Mouse (Mus musculus) embryonic facial prominence, embryonic 11.5 days (tissue): Measurements from ENCODE around the gene Tex19.1. TPM values are rescaled to one million over a fixed set of nuclear protein-coding genes. Genes with fewer than 3 reads are reported as not detected.

Source experiments
- ATAC-seq: fragments of 200-750 bp; cut with Nextera tagmentation; replicated peaks from 2 replicates; pipeline ENCODE4 v1.8.0; 2017; ENCODE audit warnings: low read depth; ENCODE audit not compliant: insufficient number of reproducible peaks, low FRiP score, low TSS enrichment
- DNase-seq: peaks from one replicate; pipeline ENCODE4 v3.0.0-alpha.2; 2015; ENCODE audit warnings: low spot score
- H3K27ac ChIP-seq: fragments of 300-500 bp; sonication (generic); replicated peaks from 2 replicates; pipeline ENCODE4 v1.5.1; 2014; ENCODE audit warnings: mild to moderate bottlenecking, low read depth, low read length, control low read depth
- H3K27me3 ChIP-seq: fragments of 300-500 bp; sonication (generic); 2 replicates; pipeline ENCODE4 v1.6.1; 2014; ENCODE audit warnings: mild to moderate bottlenecking, low read length, moderate library complexity, mixed read lengths; ENCODE audit not compliant: control insufficient read depth, insufficient read depth
- H3K36me3 ChIP-seq: fragments of 300-500 bp; sonication (generic); replicated peaks from 2 replicates; pipeline ENCODE4 v1.6.1; 2014; ENCODE audit warnings: low read depth, mild to moderate bottlenecking, low read length, moderate library complexity, mixed read lengths; ENCODE audit not compliant: control insufficient read depth, insufficient read depth
- H3K4me1 ChIP-seq: fragments of 300-500 bp; sonication (generic); 2 replicates; pipeline ENCODE4 v1.6.1; 2014; ENCODE audit warnings: low read length, mixed read lengths; ENCODE audit not compliant: control insufficient read depth, insufficient read depth
- H3K4me2 ChIP-seq: fragments of 300-500 bp; sonication (generic); 2 replicates; pipeline ENCODE4 v1.6.1; 2014; ENCODE audit warnings: low read depth, mild to moderate bottlenecking, control low read depth, low read length, moderate library complexity
- H3K4me3 ChIP-seq: fragments of 300-500 bp; sonication (generic); 2 replicates; pipeline ENCODE4 v1.5.1; 2014; ENCODE audit warnings: low read depth, low read length, control low read depth
- H3K9ac ChIP-seq: fragments of 300-500 bp; sonication (generic); replicated peaks from 2 replicates; pipeline ENCODE4 v1.6.1; 2014; ENCODE audit warnings: mild to moderate bottlenecking, control low read depth, low read length
- H3K9me3 ChIP-seq: fragments of 300-500 bp; sonication (generic); replicated peaks from 2 replicates; pipeline ENCODE4 v1.6.1; 2016; ENCODE audit warnings: mild to moderate bottlenecking, low read length, inconsistent platforms, mixed read lengths; ENCODE audit not compliant: control insufficient read depth
- WGBS: fragments of 180-500 bp; shearing (Covaris S2); extraction: QIAGEN DNeasy Blood & Tissue Kit; methylation state at CpG from one replicate; pipeline ENCODE4 v1.1.7; 2014; 5-methylcytosine and 5-hydroxymethylcytosine counted together
- polyA plus RNA-seq: library from polyadenylated mRNA; unstranded; fragments of >200 nt; fragmentation: Nextera tagmentation; extraction: Ambion mirVana; gene quantifications from 2 replicates; pipeline ENCODE4 v1.2.1, GENCODE M21; 2014

Gene Tex19.1
- polyA plus RNA-seq, 1 experiment from 2014 or later, result not detected

- Histone ChIP-seq H3K36me3 (no peaks in the 10 kb centered on the region), H3K9me3 (no peaks in the 10 kb centered on the region), H3K4me1 (peaks cover 7% of the 10 kb centered on the region; the same call in 1 of the 2 replicates), H3K9ac (no peak overlapping the region), H3K4me2 (no peak overlapping the region), H3K4me3 (no peak overlapping the region), H3K27ac (no peak overlapping the region), H3K27me3 (peaks cover 29% of the 10 kb centered on the region)
- ATAC-seq (no peak), DNase-seq (no peak)
- WGBS, result 27% methylated on average over 4 of the region's 4 CpGs
Measured at GRCm38 (mm10) chr11:121154203-121154602, 8.3 kb downstream of the Tex19.1 start.

- no peaks in the 10 kb centered on the region for H3K9me3 ChIP-seq
- H3K4me2 ChIP-seq, result peak overlapping the region; percentile 67
- no peaks in the 10 kb centered on the region for H3K36me3 ChIP-seq
- 1% methylated on average over 45 of the region's 45 CpGs for WGBS
- peak overlapping the region; percentile 25; the same call in 1 of the 2 replicates for H3K9ac ChIP-seq
- no peak overlapping the region for H3K27ac ChIP-seq
- peaks cover 29% of the 10 kb centered on the region for H3K27me3 ChIP-seq
- H3K4me3 ChIP-seq, result peak overlapping the region; percentile 31
- H3K4me1 ChIP-seq, result peaks cover 7% of the 10 kb centered on the region; the same call in 1 of the 2 replicates
- DNase-seq (peak; percentile 14), ATAC-seq (no peak)
Measured at GRCm38 (mm10) chr11:121156411-121156891, 10.5 kb downstream of the Tex19.1 start.

- Histone ChIP-seq H3K27me3 (peaks cover 29% of the 10 kb centered on the region), H3K27ac (no peak within 1 kb of the TSS), H3K9ac (no peak within 1 kb of the TSS), H3K4me3 (no peak within 1 kb of the TSS), H3K36me3 (no peaks in the 10 kb centered on the region), H3K4me2 (no peak within 1 kb of the TSS), H3K4me1 (peaks cover 7% of the 10 kb centered on the region; the same call in 1 of the 2 replicates), H3K9me3 (no peaks in the 10 kb centered on the region)
- WGBS, result 87% methylated on average over 5 of the region's 5 CpGs
- ATAC-seq (no peak), DNase-seq (no peak)
Measured at GRCm38 (mm10) chr11:121159971-121160370, 14.0 kb downstream of the Tex19.1 start, which contains the start of gene Uts2r. Gene Uts2r, plus strand, starts transcription at chr11:121160271.

GRCm38 (mm10) chr11:121160636-121161346 is 14.8 kb downstream of the Tex19.1 start:
- Histone ChIP-seq H3K4me1 (peaks cover 7% of the 10 kb centered on the region; the same call in 1 of the 2 replicates), H3K4me3 (no peak overlapping the region), H3K36me3 (no peaks in the 10 kb centered on the region), H3K27me3 (peaks cover 22% of the 10 kb centered on the region), H3K9ac (no peak overlapping the region), H3K27ac (no peak overlapping the region), H3K9me3 (no peaks in the 10 kb centered on the region), H3K4me2 (no peak overlapping the region)
- DNase-seq, result no peak
- ATAC-seq, result no peak
- WGBS, result 90% methylated on average over 26 of the region's 26 CpGs

GRCm38 (mm10) chr11:121163751-121164150 is 17.8 kb downstream of the Tex19.1 start:
- H3K4me2 ChIP-seq, result no peak overlapping the region
- DNase-seq (no peak), ATAC-seq (no peak)
- no peaks in the 10 kb centered on the region for H3K9me3 ChIP-seq
- no peak overlapping the region for H3K4me3 ChIP-seq
- 85% methylated on average over 4 of the region's 4 CpGs for WGBS
- H3K27ac ChIP-seq, result no peak overlapping the region
- no peak overlapping the region for H3K9ac ChIP-seq
- no peaks in the 10 kb centered on the region for H3K4me1 ChIP-seq
- H3K27me3 ChIP-seq, result no peaks in the 10 kb centered on the region
- H3K36me3 ChIP-seq, result no peaks in the 10 kb centered on the region

GRCm38 (mm10) chr11:121173203-121173602 is 27.3 kb downstream of the Tex19.1 start:
- H3K27ac ChIP-seq, result no peak overlapping the region
- DNase-seq (no peak), ATAC-seq (no peak)
- H3K4me1 ChIP-seq, result no peaks in the 10 kb centered on the region
- no peak overlapping the region for H3K4me3 ChIP-seq
- H3K27me3 ChIP-seq, result no peaks in the 10 kb centered on the region
- no peak overlapping the region for H3K9ac ChIP-seq
- no peaks in the 10 kb centered on the region for H3K36me3 ChIP-seq
- no peaks in the 10 kb centered on the region for H3K9me3 ChIP-seq
- 89% methylated on average over 5 of the region's 5 CpGs for WGBS
- no peak overlapping the region for H3K4me2 ChIP-seq

GRCm38 (mm10) chr11:121174234-121174633 is 28.3 kb downstream of the Tex19.1 start:
- Histone ChIP-seq H3K27ac (no peak overlapping the region), H3K4me2 (no peak overlapping the region), H3K27me3 (no peaks in the 10 kb centered on the region), H3K36me3 (no peaks in the 10 kb centered on the region), H3K4me3 (no peak overlapping the region), H3K9me3 (no peaks in the 10 kb centered on the region), H3K4me1 (no peaks in the 10 kb centered on the region), H3K9ac (no peak overlapping the region)
- DNase-seq, result peak; percentile 23
- no peak for ATAC-seq
- WGBS, result 51% methylated on average over 3 of the region's 3 CpGs
